Mouse (Mus musculus): ENCODE measurements around the gene Ptcra.

- TF ChIP-seq CTCF (IDR thresholded peaks at IDR 0.05; ENCODE audit: control insufficient read depth, insufficient read depth, low read length) (no peak), POLR2A (IDR thresholded peaks at IDR 0.05; ENCODE audit: borderline replicate concordance, control insufficient read depth, low read depth, low read length) (no peak)
Observed at GRCm38 (mm10) chr17:46727271-46727670, 36.2 kb downstream of the Ptcra start.

All from bone marrow, adult 2 months (tissue).